Mouse (Mus musculus) heart, postnatal 0 days (tissue): ENCODE measurements around the gene Trpm5. TPM values are rescaled to one million over a fixed set of nuclear protein-coding genes. Genes with fewer than 3 reads are reported as not detected.

Experiments used
- ATAC-seq: fragments of 200-750 bp; cut with Nextera tagmentation; 2 replicates; pipeline ENCODE4 v1.8.0; 2017; ENCODE audit warnings: low read depth, moderate number of reproducible peaks, moderate library complexity; ENCODE audit not compliant: insufficient read depth
- DNase-seq: peaks from one replicate; pipeline ENCODE4 v3.0.0-alpha.2; 2016; ENCODE audit warnings: low spot score
- H3K27ac ChIP-seq: fragments of 300-500 bp; sonication (generic); 2 replicates; pipeline ENCODE4 v1.5.1; 2014; ENCODE audit warnings: low read depth, mild to moderate bottlenecking
- H3K27me3 ChIP-seq: fragments of 300-500 bp; sonication (generic); 2 replicates; pipeline ENCODE4 v1.6.1; 2014; ENCODE audit warnings: low read length, mixed read lengths; ENCODE audit not compliant: control insufficient read depth, insufficient read depth
- H3K36me3 ChIP-seq: fragments of 300-500 bp; sonication (generic); replicated peaks from 2 replicates; pipeline ENCODE4 v1.6.1; 2014; ENCODE audit warnings: low read length, mixed read lengths; ENCODE audit not compliant: control insufficient read depth, insufficient read depth
- H3K4me1 ChIP-seq: fragments of 300-500 bp; sonication (generic); 2 replicates; pipeline ENCODE4 v1.6.1; 2014; ENCODE audit warnings: antibody characterized with exemption; ENCODE audit not compliant: control insufficient read depth, insufficient read depth
- H3K4me2 ChIP-seq: fragments of 300-500 bp; sonication (generic); 2 replicates; pipeline ENCODE4 v1.6.1; 2014; ENCODE audit warnings: low read depth, mild to moderate bottlenecking, low read length, moderate library complexity
- H3K4me3 ChIP-seq: fragments of 300-500 bp; sonication (generic); 2 replicates; pipeline ENCODE4 v1.5.1; 2014; ENCODE audit warnings: low read depth, low read length
- H3K9ac ChIP-seq: fragments of 300-500 bp; sonication (generic); replicated peaks from 2 replicates; pipeline ENCODE4 v1.6.1; 2014; ENCODE audit warnings: low read depth, low read length, mixed read lengths
- H3K9me3 ChIP-seq: fragments of 300-500 bp; sonication (generic); replicated peaks from 2 replicates; pipeline ENCODE4 v1.6.1; 2016; ENCODE audit warnings: low read length; ENCODE audit not compliant: control insufficient read depth
- CTCF ChIP-seq: IDR thresholded peaks from 2 replicates; pipeline ENCODE4 v1.5.1; 2016; ENCODE audit warnings: antibody characterized with exemption, control low read depth, low read depth
- EP300 ChIP-seq: IDR thresholded peaks from 2 replicates; pipeline ENCODE4 v1.6.1; 2016; ENCODE audit warnings: antibody characterized with exemption, low read depth
- WGBS: fragments of 180-500 bp; shearing (Covaris S2); extraction: QIAGEN DNeasy Blood & Tissue Kit; methylation state at CpG from one replicate; pipeline ENCODE4 v1.1.7; 2014; 5-methylcytosine and 5-hydroxymethylcytosine counted together
- polyA plus RNA-seq: library from polyadenylated mRNA; unstranded; fragments of >200 nt; fragmentation: Nextera tagmentation; extraction: Ambion mirVana; gene quantifications from 2 replicates; pipeline ENCODE4 v1.2.1, GENCODE M21; 2015
- total RNA-seq: library from RNA; depleted of rRNA; stranded (reverse); fragments of >200 nt; gene quantifications from 2 replicates; pipeline ENCODE4 v1.2.3, GENCODE M21; 2014; ENCODE audit warnings: low replicate concordance

Gene Trpm5
- total and polyA plus RNA-seq, 2 experiments from 2014 or later = 0.61 to 1.6 TPM

GRCm38 (mm10) chr7:143058221-143058697 is 36.2 kb downstream of the Trpm5 start:
- peak overlapping the region; percentile 99 for H3K27ac ChIP-seq
- peak; percentile 74 for DNase-seq
- peak overlapping the region; percentile 97 for H3K4me2 ChIP-seq
- H3K4me3 ChIP-seq = peak overlapping the region; percentile 12
- TF ChIP-seq CTCF (no peak), EP300 (peak; percentile 60; the same call in 1 of the 2 replicates)
- no peaks in the 10 kb centered on the region for H3K27me3 ChIP-seq
- WGBS = 7% methylated on average over 5 of the region's 5 CpGs
- peak overlapping the region; percentile 24 for H3K9ac ChIP-seq
- H3K4me1 ChIP-seq = peaks cover 57% of the 10 kb centered on the region
- peaks cover 38% of the 10 kb centered on the region for H3K36me3 ChIP-seq
- peak; percentile 61 for ATAC-seq
- no peaks in the 10 kb centered on the region for H3K9me3 ChIP-seq

- Histone ChIP-seq H3K27ac (peak overlapping the region; percentile 99), H3K4me3 (peak overlapping the region; percentile 12), H3K27me3 (no peaks in the 10 kb centered on the region), H3K9ac (peak overlapping the region; percentile 24; the same call in 1 of the 2 replicates), H3K4me1 (peaks cover 57% of the 10 kb centered on the region), H3K9me3 (no peaks in the 10 kb centered on the region), H3K4me2 (peak overlapping the region; percentile 97), H3K36me3 (peaks cover 32% of the 10 kb centered on the region)
- DNase-seq (no peak), ATAC-seq (0 out of 2 replicates have a peak, but pooled peaks have one; percentile 13)
- 3% methylated on average over 9 of the region's 9 CpGs for WGBS
- TF ChIP-seq EP300 = no peak
- TF ChIP-seq CTCF = no peak
These were observed 36.7 kb downstream of the Trpm5 start for GRCm38 (mm10) chr7:143057667-143058220.

DNA sequence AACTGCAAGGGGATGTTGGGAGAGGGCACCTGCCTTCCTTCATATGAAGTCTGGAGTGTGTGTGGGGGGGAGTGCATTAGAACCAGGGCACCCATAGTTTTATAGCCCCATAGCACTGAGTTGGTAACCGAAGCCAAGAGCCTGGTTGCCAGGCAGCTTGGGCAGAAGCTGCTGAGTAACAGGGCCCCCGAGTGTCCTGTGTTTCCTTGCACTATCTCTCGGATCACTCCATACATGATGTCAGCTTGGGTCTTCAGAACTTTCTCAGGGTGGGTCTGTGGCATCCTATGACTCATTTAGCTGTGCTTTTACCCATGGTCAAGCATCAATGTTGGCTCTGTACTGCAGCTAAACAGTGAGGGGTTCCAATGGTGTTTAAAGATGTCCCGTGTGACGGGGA is 37.4 kb downstream of the Trpm5 start:
- 0 out of 2 replicates have a peak overlapping the region, but pooled peaks have one; percentile 0 for H3K4me3 ChIP-seq
- H3K27ac ChIP-seq = peak overlapping the region; percentile 99
- H3K27me3 ChIP-seq = no peaks in the 10 kb centered on the region
- DNase-seq (no peak), ATAC-seq (no peak)
- H3K9me3 ChIP-seq = no peaks in the 10 kb centered on the region
- 0 out of 2 replicates have a peak overlapping the region, but pooled peaks have one; percentile 5 for H3K9ac ChIP-seq
- H3K4me1 ChIP-seq = peaks cover 62% of the 10 kb centered on the region
- TF ChIP-seq EP300 (no peak), CTCF (no peak)
- 59% methylated on average over 5 of the region's 5 CpGs for WGBS
- H3K36me3 ChIP-seq = peaks cover 25% of the 10 kb centered on the region
- H3K4me2 ChIP-seq = peak overlapping the region; percentile 97

DNA sequence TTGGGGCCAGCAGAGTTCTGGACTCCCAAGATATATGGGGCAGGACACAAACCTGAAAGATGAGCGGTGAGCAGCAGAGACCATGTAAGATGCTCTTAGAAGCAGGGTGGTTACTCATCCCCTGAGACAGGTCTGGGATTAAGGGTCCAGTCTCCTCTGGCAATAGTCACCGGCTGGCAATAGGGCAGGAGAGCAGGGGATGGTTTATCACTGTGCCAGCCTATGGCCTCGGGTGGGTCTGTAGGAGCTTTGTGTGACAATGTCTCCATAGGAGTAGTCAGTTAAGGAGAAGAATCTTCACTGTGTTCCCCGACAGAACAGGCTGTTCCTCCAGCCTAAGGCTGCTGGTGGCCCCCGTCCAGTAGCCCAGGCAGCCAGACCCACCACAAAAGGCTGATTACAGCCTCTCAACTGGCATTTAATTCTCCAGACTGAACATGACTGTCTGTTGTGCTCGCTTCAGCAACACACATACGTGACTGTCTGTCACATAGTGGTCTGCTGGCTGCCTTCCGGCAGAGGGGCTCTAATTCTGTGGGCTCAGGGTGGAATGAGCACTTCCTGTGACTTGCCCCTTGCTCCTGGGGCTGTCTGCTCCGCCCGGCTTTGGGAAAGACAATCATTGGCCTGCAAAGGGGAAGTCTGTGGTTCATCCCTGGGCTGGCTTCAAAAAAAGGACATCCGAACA is 38.8 kb downstream of the Trpm5 start:
- Histone ChIP-seq H3K4me1 (peaks cover 75% of the 10 kb centered on the region), H3K27me3 (no peaks in the 10 kb centered on the region), H3K4me3 (peak overlapping the region; percentile 96), H3K27ac (peak overlapping the region; percentile 99), H3K4me2 (peak overlapping the region; percentile 97), H3K9me3 (no peaks in the 10 kb centered on the region), H3K36me3 (peaks cover 13% of the 10 kb centered on the region; the same call in 1 of the 2 replicates), H3K9ac (peak overlapping the region; percentile 99)
- no peak for DNase-seq
- ATAC-seq = no peak
- TF ChIP-seq EP300 = no peak
- WGBS = 34% methylated on average over 11 of the region's 11 CpGs

- peak overlapping the region; percentile 99 for H3K9ac ChIP-seq
- no peaks in the 10 kb centered on the region for H3K9me3 ChIP-seq
- peaks cover 6% of the 10 kb centered on the region; the same call in 1 of the 2 replicates for H3K36me3 ChIP-seq
- peak overlapping the region; percentile 97 for H3K4me2 ChIP-seq
- WGBS = 58% methylated on average over 3 of the region's 3 CpGs
- TF ChIP-seq CTCF (no peak), EP300 (no peak)
- peaks cover 80% of the 10 kb centered on the region for H3K4me1 ChIP-seq
- peak overlapping the region; percentile 96 for H3K4me3 ChIP-seq
- ATAC-seq (no peak), DNase-seq (no peak)
- peak overlapping the region; percentile 99 for H3K27ac ChIP-seq
- no peaks in the 10 kb centered on the region for H3K27me3 ChIP-seq
These were observed 39.4 kb downstream of the Trpm5 start for GRCm38 (mm10) chr7:143055001-143055400.
